Mouse (Mus musculus) thymus, adult 2 months (tissue): Measurements from ENCODE around the gene Scube3.

ENCODE experiments used
- CTCF ChIP-seq: fragments of 200-500 bp; IDR thresholded peaks from 2 replicates; pipeline ENCODE4 v1.5.1; 2012; ENCODE audit warnings: mild to moderate bottlenecking, control low read depth, low read length, moderate library complexity, borderline replicate concordance; ENCODE audit not compliant: control insufficient read depth, poor library complexity, insufficient read depth; ENCODE audit errors: extremely low read depth
- POLR2A ChIP-seq: fragments of 200-500 bp; IDR thresholded peaks from 2 replicates; pipeline ENCODE4 v1.6.1; 2012; ENCODE audit warnings: mild to moderate bottlenecking, low read length, control low read depth, moderate library complexity; ENCODE audit not compliant: control insufficient read depth, poor library complexity, insufficient read depth; ENCODE audit errors: extremely low read depth

- TF ChIP-seq CTCF (peak; percentile 31; the same call in 1 of the 2 replicates), POLR2A (peak; percentile 69)
Observed at GRCm38 (mm10) chr17:28223561-28224391, 81.8 kb downstream of the Scube3 start.
